Mouse (Mus musculus) neural tube, embryonic 14.5 days (tissue): ENCODE measurements around the gene Panx1. TPM values are rescaled to one million over a fixed set of nuclear protein-coding genes. Genes with fewer than 3 reads are reported as not detected.

ENCODE experiments used
- ATAC-seq: fragments of 200-750 bp; cut with Nextera tagmentation; 2 replicates; pipeline ENCODE4 v1.8.0; 2017; ENCODE audit warnings: low read depth, mild to moderate bottlenecking, moderate TSS enrichment, moderate library complexity
- H3K27ac ChIP-seq: fragments of 300-500 bp; sonication (generic); 2 replicates; pipeline ENCODE4 v1.5.1; 2014; ENCODE audit warnings: low read depth, mild to moderate bottlenecking, control low read depth, low read length, moderate library complexity, mixed read lengths
- H3K27me3 ChIP-seq: fragments of 300-500 bp; sonication (generic); 2 replicates; pipeline ENCODE4 v1.6.1; 2014; ENCODE audit warnings: low read length; ENCODE audit not compliant: control insufficient read depth, insufficient read depth
- H3K36me3 ChIP-seq: fragments of 300-500 bp; sonication (generic); 2 replicates; pipeline ENCODE4 v1.6.1; 2014; ENCODE audit warnings: low read length, mixed read lengths; ENCODE audit not compliant: control insufficient read depth, insufficient read depth
- H3K4me1 ChIP-seq: fragments of 300-500 bp; sonication (generic); 2 replicates; pipeline ENCODE4 v1.6.1; 2014; ENCODE audit warnings: low read length; ENCODE audit not compliant: control insufficient read depth, insufficient read depth
- H3K4me2 ChIP-seq: fragments of 300-500 bp; sonication (generic); 2 replicates; pipeline ENCODE4 v1.6.1; 2014; ENCODE audit warnings: mild to moderate bottlenecking, low read depth, low read length, control low read depth
- H3K4me3 ChIP-seq: fragments of 300-500 bp; sonication (generic); 2 replicates; pipeline ENCODE4 v1.5.1; 2014; ENCODE audit warnings: low read depth, low read length, control low read depth, mixed read lengths
- H3K9ac ChIP-seq: fragments of 300-500 bp; sonication (generic); replicated peaks from 2 replicates; pipeline ENCODE4 v1.6.1; 2014; ENCODE audit warnings: low read depth, mild to moderate bottlenecking, control low read depth, low read length, mixed read lengths
- H3K9me3 ChIP-seq: fragments of 300-500 bp; sonication (generic); 2 replicates; pipeline ENCODE4 v1.6.1; 2016; ENCODE audit warnings: low read length; ENCODE audit not compliant: control insufficient read depth
- WGBS: fragments of 180-500 bp; shearing (Covaris S2); extraction: QIAGEN DNeasy Blood & Tissue Kit; methylation state at CpG from one replicate; pipeline ENCODE4 v1.1.7; 2014; 5-methylcytosine and 5-hydroxymethylcytosine counted together
- polyA plus RNA-seq: library from polyadenylated mRNA; unstranded; fragments of >200 nt; fragmentation: Nextera tagmentation; extraction: Ambion mirVana; gene quantifications from 2 replicates; pipeline ENCODE4 v1.2.1, GENCODE M21; 2014

Gene Panx1
- polyA plus RNA-seq, 1 experiment from 2014 or later, result 211 TPM

DNA sequence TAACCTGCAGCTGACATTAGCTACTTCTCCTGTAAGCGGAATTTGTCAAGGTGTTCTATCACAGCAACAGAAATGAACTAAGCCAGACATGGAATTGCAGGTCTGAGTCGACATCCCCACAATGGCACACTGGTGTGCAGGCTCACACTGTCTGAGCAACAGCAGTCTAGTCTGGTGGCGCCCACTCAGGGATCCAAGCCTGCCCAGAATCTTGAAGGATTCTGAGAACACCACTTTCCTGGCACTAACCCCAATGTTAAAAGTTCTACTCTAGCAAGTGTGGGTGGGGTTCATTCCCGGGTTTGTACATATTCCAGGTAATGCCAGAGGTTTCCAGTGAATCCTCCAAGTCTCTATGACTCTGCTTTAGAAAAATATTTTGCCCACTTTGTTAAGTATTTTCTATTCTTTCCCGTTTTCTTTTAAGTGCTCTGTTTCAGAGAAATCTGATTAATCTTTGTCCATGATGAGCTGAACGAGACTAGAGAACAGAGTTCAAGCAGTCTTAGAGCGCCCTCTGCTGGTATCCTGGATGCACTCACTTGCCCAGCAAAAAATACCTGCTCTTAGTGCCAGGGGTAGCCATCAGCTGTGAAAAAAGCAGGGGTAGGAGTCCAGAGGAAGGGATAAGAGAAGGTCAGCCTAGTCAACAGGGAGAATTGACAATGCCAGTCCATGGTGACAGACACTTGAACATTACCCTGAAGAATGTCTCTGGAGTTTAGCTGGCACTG, 29.9 kb downstream of the Panx1 start:
- Histone ChIP-seq H3K27me3 (no peaks in the 10 kb centered on the region), H3K36me3 (peaks cover 6% of the 10 kb centered on the region; the same call in 1 of the 2 replicates), H3K9me3 (no peaks in the 10 kb centered on the region), H3K4me2 (no peak overlapping the region), H3K9ac (no peak overlapping the region), H3K4me1 (no peaks in the 10 kb centered on the region), H3K27ac (no peak overlapping the region), H3K4me3 (no peak overlapping the region)
- 55% methylated on average over 7 of the region's 7 CpGs for WGBS
- peak; percentile 86; the same call in 1 of the 2 replicates for ATAC-seq

DNA sequence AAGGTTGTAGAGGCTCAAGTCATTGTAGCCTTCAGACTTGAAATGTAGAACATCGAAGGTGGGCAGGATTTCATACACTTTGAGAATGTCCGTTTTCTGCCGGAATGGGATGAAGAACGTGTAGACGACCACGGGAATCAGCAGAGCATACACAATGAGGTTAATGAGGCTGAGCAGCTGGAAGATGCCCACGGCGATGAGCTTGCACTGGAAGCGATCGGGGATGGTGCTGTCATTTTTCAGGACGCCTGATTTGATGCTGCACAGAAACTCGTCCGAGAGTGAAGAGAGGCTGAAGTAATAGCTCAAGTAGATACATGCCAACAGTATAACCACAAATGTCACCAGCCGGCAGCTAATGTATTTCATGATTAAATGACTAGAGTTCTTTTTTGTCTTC, 37.7 kb downstream of the Panx1 start:
- H3K4me3 ChIP-seq, result no peak overlapping the region
- H3K36me3 ChIP-seq, result peaks cover 21% of the 10 kb centered on the region
- 76% methylated on average over 14 of the region's 14 CpGs for WGBS
- peaks cover 5% of the 10 kb centered on the region; the same call in 1 of the 2 replicates for H3K4me1 ChIP-seq
- ATAC-seq, result no peak
- no peak overlapping the region for H3K4me2 ChIP-seq
- no peak overlapping the region for H3K27ac ChIP-seq
- H3K27me3 ChIP-seq, result no peaks in the 10 kb centered on the region
- H3K9me3 ChIP-seq, result no peaks in the 10 kb centered on the region
- H3K9ac ChIP-seq, result no peak overlapping the region

DNA sequence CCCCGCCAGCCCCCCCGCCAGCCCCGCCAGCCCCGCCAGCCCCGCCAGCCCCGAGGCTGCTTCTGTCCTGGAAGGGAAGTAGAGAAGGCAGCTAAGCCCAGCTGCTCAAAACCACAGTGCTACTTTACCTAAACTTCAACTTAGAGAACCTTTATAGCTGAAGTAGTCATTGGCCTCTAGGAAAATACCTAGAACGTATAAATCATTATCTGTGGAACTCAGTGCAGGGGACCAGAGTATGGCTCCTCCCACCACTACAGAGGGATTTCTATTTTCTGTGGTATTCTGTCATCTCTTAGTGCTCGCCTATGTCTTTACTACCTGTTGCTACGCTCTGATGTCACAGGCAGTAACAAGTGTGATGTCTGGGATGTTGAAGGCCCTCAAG, 41.0 kb downstream of the Panx1 start:
- Histone ChIP-seq H3K9ac (no peak overlapping the region), H3K4me1 (peaks cover 5% of the 10 kb centered on the region; the same call in 1 of the 2 replicates), H3K4me2 (no peak overlapping the region), H3K4me3 (no peak overlapping the region), H3K27ac (no peak overlapping the region), H3K36me3 (peaks cover 21% of the 10 kb centered on the region), H3K27me3 (no peaks in the 10 kb centered on the region), H3K9me3 (no peaks in the 10 kb centered on the region)
- 38% methylated on average over 9 of the region's 9 CpGs for WGBS
- no peak for ATAC-seq

DNA sequence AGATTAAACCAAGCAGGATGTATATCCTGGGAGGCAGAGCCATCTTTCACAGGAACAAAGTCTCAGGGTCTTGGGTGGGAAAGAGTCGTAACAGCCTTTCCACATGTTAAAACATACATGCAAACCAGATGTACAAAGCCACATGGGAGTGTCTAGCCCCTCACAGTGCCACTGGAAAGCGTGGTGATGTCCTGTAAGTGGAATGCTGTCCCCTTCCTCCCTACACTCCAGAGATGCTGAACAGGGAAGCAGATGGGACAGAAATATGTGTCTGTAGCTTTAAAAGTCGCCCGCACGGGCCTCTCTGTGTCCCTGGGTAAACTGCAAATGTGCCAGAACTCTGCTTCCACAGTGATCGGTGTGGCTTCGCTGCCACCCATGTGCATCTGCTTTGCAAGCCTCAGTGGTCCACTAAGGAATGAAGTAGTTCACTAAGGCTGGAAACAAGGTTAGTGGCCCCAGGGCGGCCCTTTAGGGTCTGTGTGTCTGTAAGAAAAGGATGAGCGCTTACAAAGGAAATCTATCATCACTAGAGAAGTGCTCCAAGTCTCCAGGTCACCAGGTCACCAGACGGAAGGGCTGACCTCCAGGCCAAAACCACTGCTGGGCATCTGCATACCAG, 41.5 kb downstream of the Panx1 start:
- H3K27me3 ChIP-seq, result no peaks in the 10 kb centered on the region
- no peak overlapping the region for H3K9ac ChIP-seq
- H3K4me2 ChIP-seq, result no peak overlapping the region
- H3K9me3 ChIP-seq, result no peaks in the 10 kb centered on the region
- no peak for ATAC-seq
- H3K4me3 ChIP-seq, result no peak overlapping the region
- H3K4me1 ChIP-seq, result peaks cover 5% of the 10 kb centered on the region; the same call in 1 of the 2 replicates
- 10% methylated on average over 10 of the region's 10 CpGs for WGBS
- no peak overlapping the region; the same call in 1 of the 2 replicates for H3K27ac ChIP-seq
- H3K36me3 ChIP-seq, result peaks cover 21% of the 10 kb centered on the region

DNA sequence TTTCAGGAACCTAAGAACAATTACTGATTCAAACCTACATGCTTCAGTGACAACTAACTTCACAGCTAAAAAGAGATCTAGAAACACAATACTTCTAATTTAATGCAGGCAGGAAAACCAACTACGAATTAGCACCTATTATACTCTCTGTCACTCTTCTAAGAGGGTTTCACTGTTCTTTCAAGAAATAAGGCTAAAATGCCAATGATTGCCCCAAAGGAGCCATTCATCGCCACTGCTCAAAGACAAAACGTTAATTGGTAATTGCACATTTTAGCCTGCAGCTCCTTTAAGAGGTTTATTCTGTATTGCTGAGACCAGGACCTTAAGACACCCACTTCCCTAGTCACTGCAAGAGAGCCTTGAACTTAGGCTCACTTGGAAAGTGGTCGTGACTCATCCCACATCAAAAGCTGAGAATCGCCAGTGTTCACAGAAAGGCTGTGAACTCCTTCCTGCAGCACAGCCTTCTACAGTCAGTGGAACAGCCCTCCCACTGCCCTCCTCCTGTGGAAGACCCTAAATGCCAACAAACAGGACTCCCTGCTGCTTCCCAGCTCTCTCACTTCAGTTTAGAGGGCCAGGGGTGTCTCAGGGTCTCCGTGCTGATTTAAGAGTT, 42.2 kb downstream of the Panx1 start:
- Histone ChIP-seq H3K4me2 (no peak overlapping the region), H3K27me3 (no peaks in the 10 kb centered on the region), H3K9me3 (no peaks in the 10 kb centered on the region), H3K36me3 (peaks cover 18% of the 10 kb centered on the region), H3K4me3 (no peak overlapping the region), H3K4me1 (peaks cover 5% of the 10 kb centered on the region; the same call in 1 of the 2 replicates), H3K27ac (no peak overlapping the region; the same call in 1 of the 2 replicates), H3K9ac (no peak overlapping the region)
- WGBS, result 14% methylated on average over 6 of the region's 6 CpGs
- ATAC-seq, result no peak; the same call in 1 of the 2 replicates

DNA sequence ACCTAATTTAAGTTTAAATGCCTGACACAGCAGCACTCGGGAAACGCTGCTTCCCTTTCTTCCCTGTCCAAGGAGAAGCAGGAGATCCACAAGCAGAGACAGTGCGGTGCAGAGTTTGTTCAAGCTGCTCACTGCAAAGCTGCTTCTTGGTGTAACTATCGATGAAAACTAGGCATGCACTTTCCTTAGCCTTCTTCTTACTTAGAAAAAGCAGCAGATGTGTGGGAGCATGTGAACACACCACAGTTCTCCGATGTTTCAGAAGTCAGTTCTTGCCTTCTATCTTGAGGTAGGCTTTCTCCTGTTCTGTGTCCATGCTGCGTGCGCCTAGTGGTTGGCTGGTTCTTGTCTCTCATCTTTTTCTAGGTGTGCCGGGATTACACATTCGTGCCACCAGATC, 46.5 kb downstream of the Panx1 start:
- no peak overlapping the region for H3K9ac ChIP-seq
- no peaks in the 10 kb centered on the region for H3K36me3 ChIP-seq
- no peak overlapping the region for H3K4me2 ChIP-seq
- H3K27ac ChIP-seq, result no peak overlapping the region
- no peaks in the 10 kb centered on the region for H3K9me3 ChIP-seq
- no peak overlapping the region for H3K4me3 ChIP-seq
- no peak for ATAC-seq
- H3K27me3 ChIP-seq, result no peaks in the 10 kb centered on the region
- 92% methylated on average over 9 of the region's 9 CpGs for WGBS
- peaks cover 2% of the 10 kb centered on the region; the same call in 1 of the 2 replicates for H3K4me1 ChIP-seq

DNA sequence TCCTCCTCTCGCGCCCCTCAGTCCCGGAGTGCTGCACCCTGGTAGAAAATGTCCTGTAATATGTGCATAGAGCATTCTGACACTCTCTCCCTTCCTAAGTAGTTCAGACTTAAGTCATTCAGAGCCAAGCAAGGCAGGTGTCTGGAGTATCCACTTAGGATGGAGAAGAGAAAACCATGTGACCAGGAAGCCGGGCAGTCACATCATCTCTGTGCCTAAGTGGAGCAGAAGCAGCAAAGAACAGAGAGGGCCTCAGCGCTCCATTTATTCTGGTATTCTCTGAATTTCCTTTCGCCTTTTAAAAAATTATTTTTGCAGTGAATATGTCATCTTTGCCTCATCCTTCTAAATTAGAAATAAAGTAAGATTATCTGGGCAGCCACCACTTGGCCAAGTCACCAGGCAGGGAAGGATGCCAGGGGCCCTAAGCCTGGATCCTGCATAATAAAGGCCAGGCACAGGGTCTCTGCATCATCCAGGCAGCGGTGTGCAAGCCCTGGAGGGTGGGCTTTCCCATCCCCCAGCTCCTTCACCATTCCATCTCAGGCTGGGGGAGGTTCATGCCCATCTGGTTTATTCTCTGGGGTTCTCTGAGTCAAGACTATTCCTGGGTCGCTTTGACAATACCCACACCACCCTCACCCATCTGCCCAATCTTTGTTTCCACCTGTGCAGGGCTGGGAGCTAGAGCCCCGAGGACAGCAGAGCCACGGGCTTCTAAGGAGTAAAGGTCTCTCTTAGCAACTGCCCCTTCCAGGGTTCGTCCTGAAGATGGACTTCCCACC, 47.8 kb downstream of the Panx1 start:
- no peaks in the 10 kb centered on the region for H3K27me3 ChIP-seq
- no peak overlapping the region for H3K27ac ChIP-seq
- H3K9ac ChIP-seq, result no peak overlapping the region
- 70% methylated on average over 11 of the region's 11 CpGs for WGBS
- no peaks in the 10 kb centered on the region for H3K4me1 ChIP-seq
- H3K4me3 ChIP-seq, result no peak overlapping the region
- no peaks in the 10 kb centered on the region for H3K36me3 ChIP-seq
- H3K4me2 ChIP-seq, result no peak overlapping the region
- no peak for ATAC-seq
- no peaks in the 10 kb centered on the region for H3K9me3 ChIP-seq

DNA sequence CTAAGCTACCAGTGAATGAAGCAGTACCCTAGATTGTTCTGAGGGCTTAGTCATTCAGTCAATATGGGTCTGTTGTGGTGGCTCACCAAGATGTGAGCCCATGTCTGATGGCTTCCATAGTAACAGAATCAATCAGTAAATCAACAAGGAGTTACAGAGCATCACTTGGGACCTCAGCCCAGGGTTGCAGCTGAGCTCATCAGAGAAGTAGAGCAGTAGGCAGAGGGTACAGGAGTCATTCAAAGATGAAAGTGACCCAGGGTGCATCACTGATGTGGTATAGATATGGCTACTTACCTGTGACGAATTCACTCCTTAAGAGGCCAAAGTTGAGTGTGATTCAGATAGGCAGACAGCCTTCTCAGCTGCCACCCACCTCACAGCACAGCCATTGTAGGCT, 49.8 kb downstream of the Panx1 start:
- Histone ChIP-seq H3K27ac (no peak overlapping the region), H3K4me1 (no peaks in the 10 kb centered on the region), H3K4me2 (no peak overlapping the region), H3K27me3 (no peaks in the 10 kb centered on the region), H3K36me3 (no peaks in the 10 kb centered on the region), H3K4me3 (no peak overlapping the region), H3K9ac (no peak overlapping the region), H3K9me3 (no peaks in the 10 kb centered on the region)
- WGBS, result 78% methylated on average over 1 of the region's 1 CpGs
- ATAC-seq, result no peak
